20 mouse cellular contexts compared by ENCODE assay signal in the genomic region with DNA sequence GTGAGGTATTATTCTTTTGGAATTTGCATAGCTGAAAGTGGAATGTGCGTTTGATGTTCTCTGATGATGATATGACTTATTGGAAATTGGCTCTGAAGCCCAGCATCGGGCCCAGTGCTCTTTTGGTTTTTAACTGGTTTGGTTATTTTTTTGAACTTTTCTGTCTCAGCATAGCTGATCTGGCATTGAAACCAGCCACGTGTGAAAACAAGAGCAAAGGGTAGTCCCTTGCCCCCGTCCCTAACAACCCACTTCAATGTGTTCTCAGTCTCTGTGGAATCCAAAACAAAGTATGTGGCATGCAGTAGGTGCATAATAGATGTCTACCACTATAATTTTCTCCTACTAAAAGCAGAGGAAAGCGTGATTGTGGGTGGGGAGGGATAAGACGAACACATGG. TPM values are rescaled to one million over a fixed set of nuclear protein-coding genes. Genes with fewer than 3 reads are reported as not detected.
A peak's percentile ranks its signal among the peaks of the same experiment; 100 is the strongest.
DNase-seq lines count a peak whose midpoint lies in the region; ATAC-seq and TF ChIP-seq lines count a peak whose summit lies in the region.
"Had no signal": no experiment of that assay in that cellular context is flagged by ENCODE, and none has a peak within 500 bp of the region (broad histone marks: within the 10 kb centered on the region; RNA-seq: fewer than 3 reads in every experiment).

No protein-coding gene starts in this region.

- DNase-seq in kidney, adult 2 months, result peak; percentile 66
- DNase-seq in kidney, postnatal 4 days, result no peak
- DNase-seq in stomach, postnatal 0 days (ENCODE audit: low spot score), result no peak
- DNase-seq in liver, embryonic 13.5 days, result no peak
- no peak for DNase-seq in spleen, postnatal 36 days (ENCODE audit: low spot score in 2 of 2)
- DNase-seq: adrenal gland, adult 2 months; B cell, adult 2 months; cerebellum, adult 9-11 months; heart, adult 18-20 months; lung, postnatal 14 days; thymus, postnatal 4 days had no signal

- H3K9me3 ChIP-seq in stomach, embryonic 14.5 days (ENCODE audit: control insufficient read depth, low read depth, low read length), result no peaks in the 10 kb centered on the region
- no peaks in the 10 kb centered on the region for H3K9me3 ChIP-seq in stomach, postnatal 0 days (ENCODE audit: control insufficient read depth, low read length)
- H3K9me3 ChIP-seq in liver, embryonic 13.5 days (replicated peaks), result no peaks in the 10 kb centered on the region
- no peaks in the 10 kb centered on the region for H3K9me3 ChIP-seq in hindbrain, embryonic 13.5 days
- H3K9me3 ChIP-seq: forebrain, embryonic 15.5 days; limb, embryonic 10.5 days; midbrain, embryonic 12.5 days had no signal

- H3K27ac ChIP-seq in kidney, adult 2 months (ENCODE audit: insufficient read depth, low read depth, low read length), result peak overlapping the region; percentile 99
- H3K27ac ChIP-seq in stomach, embryonic 14.5 days (ENCODE audit: low read length), result peak overlapping the region; percentile 80; the same call in 1 of the 2 replicates
- H3K27ac ChIP-seq in stomach, postnatal 0 days (replicated peaks), result no peak overlapping the region
- peak overlapping the region; percentile 100 for H3K27ac ChIP-seq in liver, embryonic 13.5 days
- H3K27ac ChIP-seq in hindbrain, embryonic 13.5 days, result no peak overlapping the region
- H3K27ac ChIP-seq: forebrain, embryonic 15.5 days; hindbrain, embryonic 14.5 days; layer of hippocampus, adult 2 months; limb, embryonic 10.5 days; midbrain, embryonic 12.5 days had no signal

- TF ChIP-seq EP300 in stomach, postnatal 0 days (optimal IDR thresholded peaks at IDR 0.05), result no peak

- ATAC-seq in stomach, embryonic 14.5 days (ENCODE audit: insufficient number of reproducible peaks, insufficient read depth, low FRiP score, low read depth), result no peak
- no peak for ATAC-seq in stomach, postnatal 0 days (ENCODE audit: low FRiP score, low TSS enrichment)
- ATAC-seq in liver, embryonic 13.5 days (ENCODE audit: low read depth), result no peak
- ATAC-seq in activated CD4-positive, CD25-positive, alpha-beta regulatory T cell, adult 4 months, result no peak
- ATAC-seq in hindbrain, embryonic 13.5 days (ENCODE audit: low FRiP score), result no peak
- ATAC-seq: forebrain, embryonic 15.5 days had no signal

- TF ChIP-seq CTCF in kidney, adult 2 months (conservative IDR thresholded peaks at IDR 0.05; ENCODE audit: insufficient read depth, insufficient read length, low read depth, low read length), result no peak
- TF ChIP-seq CTCF in stomach, postnatal 0 days (IDR thresholded peaks at IDR 0.05; ENCODE audit: low read depth), result no peak

- H3K4me2 ChIP-seq in stomach, embryonic 14.5 days (replicated peaks; ENCODE audit: low read depth, low read length), result no peak overlapping the region
- no peak overlapping the region for H3K4me2 ChIP-seq in stomach, postnatal 0 days (replicated peaks; ENCODE audit: low read depth)
- H3K4me2 ChIP-seq in liver, embryonic 13.5 days, result peak overlapping the region; percentile 63
- H3K4me2 ChIP-seq in hindbrain, embryonic 13.5 days, result no peak overlapping the region
- H3K4me2 ChIP-seq: forebrain, embryonic 15.5 days; hindbrain, embryonic 14.5 days; midbrain, embryonic 12.5 days had no signal

- H3K4me3 ChIP-seq in kidney, adult 2 months (ENCODE audit: insufficient read depth, low read depth, low read length), result no peak overlapping the region
- no peak overlapping the region for H3K4me3 ChIP-seq in stomach, embryonic 14.5 days (ENCODE audit: low read depth, low read length)
- H3K4me3 ChIP-seq in stomach, postnatal 0 days (ENCODE audit: low read depth, low read length), result no peak overlapping the region
- 0 out of 2 replicates have a peak overlapping the region, but pooled peaks have one; percentile 6 for H3K4me3 ChIP-seq in liver, embryonic 13.5 days (replicated peaks)
- no peak overlapping the region for H3K4me3 ChIP-seq in hindbrain, embryonic 13.5 days
- H3K4me3 ChIP-seq: forebrain, embryonic 15.5 days; layer of hippocampus, adult 2 months; limb, embryonic 10.5 days; midbrain, embryonic 12.5 days; myocyte had no signal

- no peak overlapping the region for H3K9ac ChIP-seq in stomach, embryonic 14.5 days (replicated peaks; ENCODE audit: low read depth, low read length)
- no peak overlapping the region for H3K9ac ChIP-seq in stomach, postnatal 0 days (ENCODE audit: low read length)
- peak overlapping the region; percentile 78 for H3K9ac ChIP-seq in liver, embryonic 13.5 days
- H3K9ac ChIP-seq in hindbrain, embryonic 13.5 days, result no peak overlapping the region
- H3K9ac ChIP-seq: forebrain, embryonic 15.5 days; hindbrain, embryonic 14.5 days; midbrain, embryonic 12.5 days had no signal

- H3K27me3 ChIP-seq in kidney, adult 2 months (replicated peaks; ENCODE audit: control insufficient read depth, insufficient read depth, low read length), result no peaks in the 10 kb centered on the region
- H3K27me3 ChIP-seq in stomach, embryonic 14.5 days (ENCODE audit: control insufficient read depth, insufficient read depth, low read length), result no peaks in the 10 kb centered on the region
- no peaks in the 10 kb centered on the region for H3K27me3 ChIP-seq in stomach, postnatal 0 days (ENCODE audit: control insufficient read depth, insufficient read depth, low read length)
- no peaks in the 10 kb centered on the region for H3K27me3 ChIP-seq in liver, embryonic 13.5 days
- no peaks in the 10 kb centered on the region for H3K27me3 ChIP-seq in hindbrain, embryonic 13.5 days
- H3K27me3 ChIP-seq: forebrain, embryonic 15.5 days; midbrain, embryonic 12.5 days had no signal

- no peak for TF ChIP-seq POLR2A in kidney, adult 2 months (IDR thresholded peaks at IDR 0.05; ENCODE audit: low read depth, low read length)

- no peaks in the 10 kb centered on the region for H3K36me3 ChIP-seq in kidney, adult 2 months (ENCODE audit: control insufficient read depth, insufficient read depth, low read length)
- H3K36me3 ChIP-seq in stomach, embryonic 14.5 days (ENCODE audit: control insufficient read depth, insufficient read depth, low read length), result no peaks in the 10 kb centered on the region
- no peaks in the 10 kb centered on the region for H3K36me3 ChIP-seq in stomach, postnatal 0 days (ENCODE audit: control insufficient read depth, insufficient read depth, low read length)
- H3K36me3 ChIP-seq in liver, embryonic 13.5 days, result no peaks in the 10 kb centered on the region
- no peaks in the 10 kb centered on the region for H3K36me3 ChIP-seq in hindbrain, embryonic 13.5 days
- H3K36me3 ChIP-seq: forebrain, embryonic 15.5 days; limb, embryonic 10.5 days; midbrain, embryonic 12.5 days had no signal

- 42% methylated on average over 6 of the region's 6 CpGs for WGBS in kidney, adult 2 months
- WGBS in stomach, embryonic 14.5 days, result 80% methylated on average over 6 of the region's 6 CpGs
- WGBS in stomach, postnatal 0 days, result 75% methylated on average over 6 of the region's 6 CpGs
- WGBS in liver, embryonic 13.5 days (ENCODE audit: insufficient replicate concordance), result 80% methylated on average over 6 of the region's 6 CpGs
- WGBS in hindbrain, embryonic 13.5 days, result 76% methylated on average over 6 of the region's 6 CpGs

- peaks cover 42% of the 10 kb centered on the region for H3K4me1 ChIP-seq in kidney, adult 2 months (ENCODE audit: control insufficient read depth, insufficient read depth, low read length)
- peaks cover 11% of the 10 kb centered on the region for H3K4me1 ChIP-seq in stomach, embryonic 14.5 days (ENCODE audit: control insufficient read depth, insufficient read depth, low read length)
- no peaks in the 10 kb centered on the region for H3K4me1 ChIP-seq in stomach, postnatal 0 days (replicated peaks; ENCODE audit: control insufficient read depth, insufficient read depth)
- peaks cover 100% of the 10 kb centered on the region for H3K4me1 ChIP-seq in liver, embryonic 13.5 days (replicated peaks)
- H3K4me1 ChIP-seq in hindbrain, embryonic 13.5 days (replicated peaks), result peaks cover 15% of the 10 kb centered on the region; the same call in 1 of the 2 replicates
- H3K4me1 ChIP-seq: limb, embryonic 10.5 days; midbrain, embryonic 12.5 days had no signal

RNA-seq across cellular contexts. Expression of gene Hipk2, which starts 44.2 kb away (rescaled TPM):
- 46.4 and 50.8 TPM in 2 replicates for polyA plus RNA-seq in kidney, adult 2 months (2012; rRNA removed)
- 31.8 and 34.3 TPM in 2 replicates for polyA plus RNA-seq in stomach, embryonic 14.5 days (2014; fragmentation: Nextera tagmentation; extraction: Ambion mirVana)
- polyA plus RNA-seq in stomach, postnatal 0 days (2015; fragmentation: Nextera tagmentation; extraction: Ambion mirVana), result 13.7 and 13.9 TPM in 2 replicates
- polyA plus RNA-seq in liver, embryonic 13.5 days (2015; fragmentation: Nextera tagmentation; extraction: Ambion mirVana), result 20.1 and 20.4 TPM in 2 replicates
- polyA plus RNA-seq in activated CD4-positive, CD25-positive, alpha-beta regulatory T cell, adult 4 months (2017; shearing (Covaris generic)), result 10 to 100 TPM; 21.7 to 22.4 TPM
- 39.6 and 42.1 TPM in 2 replicates for polyA plus RNA-seq in hindbrain, embryonic 13.5 days (2015; fragmentation: Nextera tagmentation; extraction: Ambion mirVana)

RNA-seq across cellular contexts. Expression of gene Tbxas1, which starts 44.9 kb away (rescaled TPM):
- 19.5 and 21.5 TPM in 2 replicates for polyA plus RNA-seq in kidney, adult 2 months (2012; rRNA removed)
- 2.1 and 3.3 TPM in 2 replicates for polyA plus RNA-seq in stomach, embryonic 14.5 days (2014; fragmentation: Nextera tagmentation; extraction: Ambion mirVana)
- polyA plus RNA-seq in stomach, postnatal 0 days (2015; fragmentation: Nextera tagmentation; extraction: Ambion mirVana), result 1.9 and 2.0 TPM in 2 replicates
- 11.4 and 12.2 TPM in 2 replicates for polyA plus RNA-seq in liver, embryonic 13.5 days (2015; fragmentation: Nextera tagmentation; extraction: Ambion mirVana)
- polyA plus RNA-seq in activated CD4-positive, CD25-positive, alpha-beta regulatory T cell, adult 4 months (2017; shearing (Covaris generic)), result under 1 TPM; 0.12 to 0.13 TPM
- polyA plus RNA-seq in hindbrain, embryonic 13.5 days (2015; fragmentation: Nextera tagmentation; extraction: Ambion mirVana), result 2.6 and 2.7 TPM in 2 replicates
- polyA plus RNA-seq: myocyte had no signal

Comparison
In these comparisons a context has a peak if more than half of its experiments do, and no peak if none do; other contexts are left out.
1. H3K27ac ChIP-seq: peak in kidney, adult 2 months (single experiment), stomach, embryonic 14.5 days (single experiment) and liver, embryonic 13.5 days (single experiment); none in stomach, postnatal 0 days (single experiment) and hindbrain, embryonic 13.5 days (single experiment).